Mouse (Mus musculus) kidney, postnatal 4 days (tissue): ENCODE measurements at regions not wholly inside any gene's neighbourhood (a gene's known extent, or its start where the extent isn't known, plus 50 kb on each side); places are given as distances from the start of the nearest gene placed in this dataset.

Source experiments
- DNase-seq, 2 experiments: peaks; one replicate each; pipeline ENCODE4 v3.0.0; 2021; ENCODE audit warnings: mixed read lengths in 2 of 2

GRCm38 (mm10) chr6:141149170-141149917, 99.7 kb upstream of the Pde3a start:
- DNase-seq: no peak

- DNase-seq: no peak
These were observed 89.7 kb upstream of the Pde3a start for GRCm38 (mm10) chr6:141159326-141159725.

GRCm38 (mm10) chr6:141161626-141162233, 87.3 kb upstream of the Pde3a start:
- DNase-seq: peak; percentile 45 to 65

GRCm38 (mm10) chr6:141167270-141167669, 81.8 kb upstream of the Pde3a start:
- DNase-seq: no peak

- DNase-seq: peak in 1 of 2 experiments; percentile 11
These were observed 80.7 kb upstream of the Pde3a start for GRCm38 (mm10) chr6:141168356-141168755.

GRCm38 (mm10) chr6:141183782-141184181, 65.3 kb upstream of the Pde3a start:
- DNase-seq: no peak

- no peak for DNase-seq
These were observed 61.0 kb upstream of the Pde3a start for GRCm38 (mm10) chr6:141188036-141188435.

GRCm38 (mm10) chr6:141189093-141189492, 60.0 kb upstream of the Pde3a start:
- no peak for DNase-seq

GRCm38 (mm10) chr6:141189701-141190100, 59.4 kb upstream of the Pde3a start:
- DNase-seq: no peak

GRCm38 (mm10) chr6:141190383-141190782, 58.7 kb upstream of the Pde3a start:
- DNase-seq: no peak

GRCm38 (mm10) chr6:141197501-141197900, 51.6 kb upstream of the Pde3a start:
- no peak for DNase-seq
